Mouse (Mus musculus) urinary bladder, postnatal 14 days (tissue): ENCODE measurements around the gene Lrrc8b.
A peak's percentile ranks its signal among the peaks of the same experiment; 100 is the strongest.

ENCODE experiments used
- DNase-seq: peaks from one replicate; pipeline ENCODE4 v3.0.0; 2021; ENCODE audit warnings: low spot score

Gene Lrrc8b

DNA sequence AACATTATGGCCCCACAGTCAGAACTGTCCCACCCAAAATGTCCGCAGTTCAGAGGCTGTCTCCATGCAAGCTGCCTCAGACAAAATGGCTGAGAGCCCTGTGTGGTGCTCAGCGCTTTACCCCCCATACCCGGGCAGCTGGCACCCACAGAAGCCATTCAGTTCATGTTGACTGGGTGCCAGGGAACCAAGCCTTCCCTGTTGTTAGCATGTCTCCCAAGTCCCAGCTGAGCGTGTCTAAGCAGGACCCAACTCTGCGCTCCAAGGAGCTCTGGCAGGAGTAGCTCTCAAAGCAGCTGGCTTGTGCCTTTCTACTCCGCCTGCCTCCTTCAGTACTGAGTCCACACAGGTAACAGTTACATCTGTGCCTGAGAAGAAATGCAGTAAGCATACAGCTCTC, 68.7 kb downstream of the Lrrc8b start:
- DNase-seq: no peak

DNA sequence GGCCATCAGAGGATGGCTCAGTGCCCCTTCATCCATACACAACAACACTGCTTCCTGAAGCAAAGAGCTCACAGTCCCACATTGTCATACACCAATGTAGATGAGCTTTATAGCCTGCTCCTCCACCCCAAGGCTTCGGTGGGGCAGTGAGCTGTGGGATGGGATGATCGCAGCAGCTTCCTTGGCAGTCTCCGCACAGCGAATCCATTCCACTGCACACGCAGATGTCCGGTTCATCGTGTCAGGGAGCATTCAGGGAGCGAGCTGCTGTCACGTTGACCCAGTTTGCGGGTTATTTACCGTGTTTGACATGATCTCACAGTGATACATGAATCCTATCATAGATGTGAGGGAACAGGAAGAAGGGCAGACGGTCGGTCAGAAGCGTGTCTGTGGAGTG, 69.3 kb downstream of the Lrrc8b start:
- no peak for DNase-seq

DNA sequence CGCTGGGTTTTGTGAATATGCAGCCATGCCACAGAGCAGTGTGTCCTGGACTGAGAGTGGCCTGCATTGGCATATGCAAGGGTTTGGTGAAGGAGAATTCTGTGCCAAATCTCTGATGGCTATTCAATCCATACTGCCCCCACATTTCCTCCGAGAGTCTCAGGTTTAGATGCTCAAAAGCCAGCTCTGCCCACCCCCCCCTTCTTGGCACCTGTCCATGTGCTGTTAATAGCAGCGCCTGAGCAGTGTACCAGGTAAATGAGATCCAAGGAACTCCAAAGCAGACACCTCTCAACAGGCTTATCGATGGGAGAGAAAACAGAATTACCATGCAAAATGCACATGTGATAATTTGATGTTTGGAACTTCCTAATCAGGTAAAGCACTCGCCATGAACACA, 74.6 kb downstream of the Lrrc8b start:
- DNase-seq: no peak

DNA sequence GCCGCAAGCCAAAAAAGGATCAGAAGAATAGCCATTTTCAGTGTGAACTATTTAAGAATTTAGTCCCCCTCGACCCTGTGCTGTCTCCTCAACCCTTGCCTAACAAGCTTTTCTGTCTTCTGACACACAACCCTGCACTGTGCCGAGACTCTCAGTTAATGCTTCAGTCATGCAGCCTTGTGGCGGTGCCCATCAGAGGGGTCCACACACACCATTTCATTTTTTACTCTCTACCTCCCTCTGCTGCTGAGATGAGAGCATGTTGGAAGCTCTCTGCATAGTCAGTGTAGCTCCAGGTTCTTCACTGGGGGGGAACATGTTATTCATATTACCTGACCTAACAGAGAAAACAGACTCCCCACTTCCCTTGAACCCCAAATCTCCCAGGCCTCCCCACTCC, 75.8 kb downstream of the Lrrc8b start:
- no peak for DNase-seq

DNA sequence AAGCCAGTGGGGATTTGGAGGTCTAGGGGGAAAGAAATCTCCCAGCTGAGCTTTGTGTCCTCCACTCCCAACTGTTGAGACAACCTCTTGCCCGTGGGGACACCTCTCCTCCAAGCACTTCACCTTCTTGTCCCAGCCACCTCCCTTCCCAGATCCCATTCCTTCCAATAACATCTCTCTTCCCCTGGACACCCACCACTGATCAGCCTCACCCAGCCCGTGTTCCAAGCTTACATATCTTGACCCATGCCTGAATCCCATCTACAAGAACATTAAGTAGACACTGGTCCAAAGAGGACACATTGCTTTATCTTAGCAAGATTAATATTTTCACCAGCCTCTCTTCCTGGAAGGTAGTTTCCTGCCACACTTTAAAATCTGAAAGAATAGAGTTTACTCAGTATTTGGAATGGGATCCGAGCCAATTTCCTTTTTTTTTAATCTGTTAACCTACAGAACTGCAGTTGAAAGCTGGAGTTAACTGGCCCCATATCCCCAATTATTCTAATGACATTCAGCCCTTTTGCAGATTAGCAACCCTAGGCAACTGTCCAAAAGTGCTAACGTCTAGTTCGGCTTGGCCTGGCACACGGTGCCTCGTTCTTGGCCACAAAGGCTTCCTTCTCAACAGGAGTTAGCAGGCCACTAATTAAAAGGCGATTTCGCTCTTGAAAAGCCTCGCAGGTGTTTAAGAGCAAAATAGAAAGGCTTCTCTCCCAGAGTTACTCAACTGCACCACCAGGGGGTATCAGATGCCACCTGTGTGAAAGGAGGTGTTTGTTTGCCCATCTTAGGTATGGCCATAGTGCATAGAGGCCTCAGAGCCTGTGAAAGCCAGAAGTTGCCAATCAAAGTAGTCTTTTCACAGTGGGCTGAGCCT, 77.0 kb downstream of the Lrrc8b start:
- peak; percentile 11 for DNase-seq

DNA sequence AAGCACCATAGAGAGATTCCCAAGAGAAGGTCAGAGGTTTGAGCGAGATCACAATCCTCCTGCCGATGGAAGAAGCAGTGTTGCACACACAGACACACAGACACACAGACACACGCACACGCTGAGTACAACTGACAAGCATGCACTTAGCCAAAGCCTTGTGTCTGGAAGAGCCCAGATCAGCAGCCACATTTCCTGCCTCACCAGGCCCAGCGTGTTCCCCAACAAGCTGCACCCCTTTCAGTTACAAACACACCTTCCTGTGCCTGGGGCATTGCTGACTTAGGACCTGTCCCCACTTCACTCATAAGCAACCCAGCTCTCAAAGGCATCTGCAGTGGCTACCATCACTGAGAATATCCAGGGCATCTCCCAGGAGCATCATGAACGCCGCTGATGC, 77.8 kb downstream of the Lrrc8b start:
- DNase-seq: no peak

DNA sequence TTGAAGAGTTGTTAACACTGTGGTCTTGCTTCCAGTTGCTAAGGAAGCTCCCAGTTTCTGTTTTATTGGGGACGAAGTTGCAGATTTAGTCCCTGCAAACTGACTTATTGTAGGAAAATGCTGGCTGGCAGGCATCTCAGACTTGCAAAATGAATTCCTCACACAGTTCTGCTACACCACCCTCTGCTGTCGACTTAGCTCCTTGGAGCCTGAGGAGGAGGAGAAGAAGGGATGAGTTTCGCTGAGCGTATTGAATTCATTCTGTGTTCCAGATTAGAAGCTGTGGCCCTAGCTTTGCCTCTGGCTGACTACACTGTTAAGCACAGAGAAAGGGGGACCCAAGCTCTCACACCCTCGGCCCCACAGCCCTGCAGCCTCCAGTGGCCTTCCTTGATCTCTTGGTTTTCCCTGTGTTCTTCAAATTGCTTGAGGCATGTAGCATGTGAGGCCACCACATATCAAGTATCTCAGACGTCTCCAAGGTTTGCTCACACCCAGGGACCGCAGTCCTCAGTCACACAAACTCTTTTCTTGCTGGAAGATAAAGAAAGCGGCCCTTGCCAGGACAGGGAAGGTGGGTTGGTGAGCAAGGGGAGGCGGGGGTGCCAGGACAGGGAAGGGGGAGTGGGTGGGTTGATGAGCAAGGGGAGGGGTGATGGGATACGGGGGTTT, 78.8 kb downstream of the Lrrc8b start:
- no peak for DNase-seq

GRCm38 (mm10) chr5:105494918-105495901, 79.6 kb downstream of the Lrrc8b start:
- peak; percentile 81 for DNase-seq

- no peak for DNase-seq
These were observed 80.6 kb downstream of the Lrrc8b start for GRCm38 (mm10) chr5:105496133-105496532.

GRCm38 (mm10) chr5:105496586-105496985, 81.0 kb downstream of the Lrrc8b start:
- DNase-seq: no peak

GRCm38 (mm10) chr5:105498429-105499000, 82.9 kb downstream of the Lrrc8b start:
- DNase-seq: no peak

DNA sequence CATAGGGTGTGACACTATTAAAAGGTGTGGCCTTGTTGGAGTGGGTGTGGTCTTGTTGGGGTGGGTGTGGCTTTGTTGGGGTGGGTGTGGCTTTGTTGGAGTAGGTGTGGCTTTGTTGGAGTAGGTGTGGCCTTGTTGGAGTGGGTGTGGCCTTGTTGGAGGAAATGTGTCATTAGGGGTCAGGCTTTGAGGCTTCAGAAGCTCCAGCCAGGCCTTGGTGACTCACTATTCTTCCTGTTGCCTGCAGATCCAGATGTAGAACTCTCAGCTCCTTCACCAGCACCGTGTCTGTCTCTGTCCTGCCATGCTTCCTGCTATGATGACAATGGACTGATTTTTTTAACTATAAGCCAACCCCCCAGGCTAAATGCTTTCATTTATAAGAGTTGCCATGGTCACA, 83.8 kb downstream of the Lrrc8b start:
- DNase-seq: no peak

DNA sequence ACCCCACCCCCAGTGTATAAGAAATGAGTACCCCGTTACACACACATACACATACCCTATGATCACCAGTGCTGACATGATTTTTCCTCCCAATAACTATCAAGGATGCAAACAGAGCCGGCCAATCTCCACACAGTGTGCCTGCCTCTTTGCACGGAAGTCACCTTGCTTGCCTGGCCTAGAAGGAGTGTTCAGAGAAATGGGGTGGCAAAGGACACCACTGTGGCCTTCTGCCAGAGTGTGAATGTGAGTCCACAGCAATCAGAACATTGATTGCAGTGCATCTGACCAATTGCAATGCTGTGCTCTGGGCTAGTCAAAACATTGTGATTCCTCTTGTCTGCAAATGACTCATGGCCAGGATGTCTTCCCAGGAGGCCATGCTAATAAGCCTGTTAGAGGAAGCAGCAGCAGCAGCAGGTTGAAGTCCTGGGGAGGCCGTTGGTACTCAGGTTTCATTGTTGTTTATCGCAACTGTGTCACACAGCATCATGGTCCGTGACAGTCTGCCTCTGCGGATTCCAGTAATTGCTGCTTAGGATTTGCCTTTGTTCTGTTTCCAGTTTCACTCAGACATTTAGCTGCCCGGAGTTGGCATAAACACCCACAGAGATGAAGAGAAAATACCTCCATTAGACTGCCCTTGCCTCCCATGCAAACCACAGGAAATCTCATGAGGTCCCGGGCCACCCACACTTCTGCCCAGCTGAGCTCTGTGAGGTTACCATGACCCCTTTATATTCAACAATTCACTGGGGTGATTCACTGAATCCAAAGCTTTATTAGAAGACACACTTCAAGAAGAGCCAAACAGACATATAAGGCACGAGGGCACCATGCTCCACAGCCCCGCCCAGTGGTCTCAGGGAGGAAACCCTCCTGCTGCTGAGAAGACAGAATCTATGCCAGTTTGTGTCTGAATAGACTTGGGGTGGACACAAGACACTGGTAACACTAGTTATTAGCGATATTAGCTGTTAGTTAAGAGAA, 84.9 kb downstream of the Lrrc8b start:
- no peak for DNase-seq

- DNase-seq: no peak
These were observed 85.6 kb downstream of the Lrrc8b start for GRCm38 (mm10) chr5:105501136-105501535.

- DNase-seq: no peak
These were observed 93.2 kb downstream of the Lrrc8b start for GRCm38 (mm10) chr5:105508813-105509212.

DNA sequence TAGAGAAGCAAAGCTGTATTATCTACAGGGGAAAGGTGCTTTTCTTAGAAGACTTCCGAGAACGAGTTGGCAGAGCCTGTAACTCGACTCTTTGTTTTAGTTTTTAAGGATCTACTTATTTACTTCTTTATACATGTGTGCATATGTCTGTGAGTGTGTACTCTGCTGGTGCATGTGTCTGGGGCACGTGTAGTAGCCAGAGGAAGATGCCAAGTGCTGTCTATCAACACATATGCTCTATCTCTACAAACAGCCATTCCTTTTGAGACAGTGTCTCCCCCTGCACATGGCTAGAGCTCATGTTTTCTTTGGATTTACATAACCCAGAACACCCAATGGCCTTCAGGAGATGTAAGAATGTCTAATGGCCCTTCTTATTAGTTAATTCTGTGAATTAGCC, 96.7 kb downstream of the Lrrc8b start:
- no peak for DNase-seq

- no peak for DNase-seq
These were observed 100.0 kb downstream of the Lrrc8b start for GRCm38 (mm10) chr5:105515532-105515931.

DNA sequence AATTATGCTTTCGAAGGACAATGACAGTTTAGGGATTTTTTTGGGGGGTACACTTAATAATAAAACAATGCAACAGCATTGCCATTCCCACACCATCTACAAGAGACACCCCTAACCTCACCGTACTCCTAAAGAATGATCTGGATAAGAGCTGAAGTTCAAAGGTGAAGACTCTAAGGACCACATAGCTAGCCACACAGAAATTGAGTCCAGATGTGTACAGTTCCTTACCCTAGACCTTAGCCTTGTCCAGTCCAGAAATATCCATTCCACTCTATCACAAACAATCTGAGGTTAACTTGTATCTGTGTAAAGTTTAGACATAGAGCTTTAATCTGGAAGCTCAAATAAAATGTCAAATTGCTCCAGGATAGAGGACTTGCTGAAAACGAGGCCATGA, 100.7 kb downstream of the Lrrc8b start:
- no peak for DNase-seq

GRCm38 (mm10) chr5:105517992-105518625, 102.5 kb downstream of the Lrrc8b start:
- no peak for DNase-seq

GRCm38 (mm10) chr5:105518626-105519095, 103.1 kb downstream of the Lrrc8b start:
- no peak for DNase-seq
